Mouse (Mus musculus) liver, adult 2 months (tissue): ENCODE measurements around the gene Stat5a.

Experiments
- CTCF ChIP-seq: fragments of 200-500 bp; IDR thresholded peaks from 2 replicates; pipeline ENCODE4 v1.5.1; 2011; ENCODE audit warnings: low read depth, low read length, control low read depth
- POLR2A ChIP-seq: fragments of 200-500 bp; IDR thresholded peaks from 2 replicates; pipeline ENCODE4 v1.6.1; 2011; ENCODE audit warnings: low read length, control low read depth; ENCODE audit not compliant: insufficient read depth; ENCODE audit errors: extremely low read depth

- TF ChIP-seq POLR2A (no peak), CTCF (no peak)
Observed at GRCm38 (mm10) chr11:100883640-100884039, 24.5 kb downstream of the Stat5a start.
